Mouse (Mus musculus) E14TG2a.4 (cell line): ENCODE measurements around the gene Ube2g1.

Source experiments
- CTCF ChIP-seq: conservative IDR thresholded peaks from 2 replicates; pipeline ENCODE4 v1.5.1; 2014; ENCODE audit warnings: low read length
- NANOG ChIP-seq: IDR thresholded peaks from 2 replicates; pipeline ENCODE4 v1.6.1; 2014; ENCODE audit warnings: borderline replicate concordance, low read length, mixed read lengths
- POU5F1 ChIP-seq: IDR thresholded peaks from 2 replicates; pipeline ENCODE4 v1.6.1; 2014; ENCODE audit warnings: low read length, borderline replicate concordance

- TF ChIP-seq CTCF (no peak), POU5F1 (no peak), NANOG (no peak)
Measured at GRCm38 (mm10) chr11:72689115-72689514, 82.0 kb downstream of the Ube2g1 start.
